Comparison of ENCODE assay signal across 8 mouse cellular contexts in genomic region chr9:78588411-78589033, GRCm38 (mm10). TPM values are rescaled to one million over a fixed set of nuclear protein-coding genes. Genes with fewer than 3 reads are reported as not detected.
DNase-seq lines count a peak whose midpoint lies in the region; ATAC-seq and TF ChIP-seq lines count a peak whose summit lies in the region.

No protein-coding gene starts in this region.

- no peaks in the 10 kb centered on the region for H3K36me3 ChIP-seq in thymus, adult 2 months (ENCODE audit: control insufficient read depth, insufficient read depth, low read length)
- 0 out of 2 replicates have a peak, but pooled peaks cover 6% of the 10 kb centered on the region for H3K36me3 ChIP-seq in embryonic facial prominence, embryonic 12.5 days
- 0 out of 2 replicates have a peak, but pooled peaks cover 9% of the 10 kb centered on the region for H3K36me3 ChIP-seq in heart, embryonic 13.5 days
- peaks cover 22% of the 10 kb centered on the region; the same call in 1 of the 2 replicates for H3K36me3 ChIP-seq in macrophage (ENCODE audit: inconsistent target)
- H3K36me3 ChIP-seq in spleen, adult 2 months (ENCODE audit: control insufficient read depth, insufficient read depth, low read length) = no peaks in the 10 kb centered on the region

- no peak for TF ChIP-seq POLR2A in thymus, adult 2 months (IDR thresholded peaks at IDR 0.05; ENCODE audit: control insufficient read depth, extremely low read depth, insufficient read depth, low read length, poor library complexity)
- TF ChIP-seq POLR2A in spleen, adult 2 months (IDR thresholded peaks at IDR 0.05; ENCODE audit: low read depth, low read length) = no peak

- H3K4me1 ChIP-seq in thymus, adult 2 months (replicated peaks; ENCODE audit: control insufficient read depth, insufficient read depth, low read length) = peaks cover 5% of the 10 kb centered on the region
- H3K4me1 ChIP-seq in embryonic facial prominence, embryonic 12.5 days = no peaks in the 10 kb centered on the region
- peaks cover 9% of the 10 kb centered on the region for H3K4me1 ChIP-seq in heart, embryonic 13.5 days
- no peaks in the 10 kb centered on the region for H3K4me1 ChIP-seq in spleen, adult 2 months (ENCODE audit: control insufficient read depth, insufficient read depth, insufficient read length)

- H3K9ac ChIP-seq in embryonic facial prominence, embryonic 12.5 days = no peak overlapping the region
- peak overlapping the region; percentile 87 for H3K9ac ChIP-seq in heart, embryonic 13.5 days

- no peaks in the 10 kb centered on the region for H3K9me3 ChIP-seq in embryonic facial prominence, embryonic 12.5 days
- H3K9me3 ChIP-seq in heart, embryonic 13.5 days = no peaks in the 10 kb centered on the region

- peaks cover 41% of the 10 kb centered on the region for H3K79me2 ChIP-seq in macrophage (ENCODE audit: inconsistent target)

- 0 out of 2 replicates have a peak, but pooled peaks have one; percentile 16 for ATAC-seq in embryonic facial prominence, embryonic 12.5 days (ENCODE audit: insufficient number of reproducible peaks, insufficient read depth, low FRiP score, low TSS enrichment)
- ATAC-seq in heart, embryonic 13.5 days (ENCODE audit: extremely low read depth, insufficient number of reproducible peaks, low FRiP score, low TSS enrichment) = no peak

- TF ChIP-seq CTCF in thymus, adult 2 months (IDR thresholded peaks at IDR 0.05; ENCODE audit: borderline replicate concordance, control insufficient read depth, extremely low read depth, insufficient read depth, low read length, poor library complexity) = no peak
- TF ChIP-seq CTCF in spleen, adult 2 months (IDR thresholded peaks at IDR 0.05; ENCODE audit: extremely low read depth, insufficient read depth, insufficient read length, insufficient replicate concordance) = no peak

- peak; percentile 30 for DNase-seq in thymus, adult 2 months
- no peak for DNase-seq in thymus, postnatal 25 days
- peak; percentile 14 to 19 for DNase-seq in kidney, postnatal 36 days
- peak; percentile 48 to 58 for DNase-seq in spleen, adult 2 months (ENCODE audit: low read depth in 1 of 2, low spot score in 2 of 2)
- no peak for DNase-seq in urinary bladder, postnatal 25 days (ENCODE audit: low spot score)

- no peaks in the 10 kb centered on the region for H3K27me3 ChIP-seq in thymus, adult 2 months (ENCODE audit: control insufficient read depth, insufficient read depth, low read length)
- no peaks in the 10 kb centered on the region for H3K27me3 ChIP-seq in embryonic facial prominence, embryonic 12.5 days
- no peaks in the 10 kb centered on the region for H3K27me3 ChIP-seq in heart, embryonic 13.5 days (replicated peaks)
- H3K27me3 ChIP-seq in spleen, adult 2 months (ENCODE audit: control insufficient read depth, insufficient read depth, low read length) = no peaks in the 10 kb centered on the region

- H3K4me2 ChIP-seq in embryonic facial prominence, embryonic 12.5 days (replicated peaks) = peak overlapping the region; percentile 58
- H3K4me2 ChIP-seq in heart, embryonic 13.5 days = peak overlapping the region; percentile 74

- H3K4me3 ChIP-seq in thymus, adult 2 months (ENCODE audit: control insufficient read depth, insufficient read depth, low read length) = no peak overlapping the region
- H3K4me3 ChIP-seq in embryonic facial prominence, embryonic 12.5 days = peak overlapping the region; percentile 70
- peak overlapping the region; percentile 68 for H3K4me3 ChIP-seq in heart, embryonic 13.5 days
- H3K4me3 ChIP-seq in macrophage (ENCODE audit: inconsistent target) = peak overlapping the region; percentile 62; the same call in 1 of the 2 replicates
- H3K4me3 ChIP-seq in spleen, adult 2 months (ENCODE audit: extremely low read depth, insufficient read depth, insufficient read length) = peak overlapping the region; percentile 49

- no peak overlapping the region for H3K27ac ChIP-seq in thymus, adult 2 months (ENCODE audit: control insufficient read depth, insufficient read depth, low read length)
- peak overlapping the region; percentile 77 for H3K27ac ChIP-seq in embryonic facial prominence, embryonic 12.5 days
- H3K27ac ChIP-seq in heart, embryonic 13.5 days (replicated peaks) = peak overlapping the region; percentile 33; the same call in 1 of the 2 replicates
- H3K27ac ChIP-seq in macrophage = peak overlapping the region; percentile 96
- H3K27ac ChIP-seq in spleen, adult 2 months (ENCODE audit: insufficient read depth, low read length) = peak overlapping the region; percentile 68; the same call in 1 of the 2 replicates

- 23% methylated on average over 10 of the region's 10 CpGs for WGBS in thymus, adult 2 months
- WGBS in embryonic facial prominence, embryonic 12.5 days = 72% methylated on average over 10 of the region's 10 CpGs
- WGBS in heart, embryonic 13.5 days = 67% methylated on average over 10 of the region's 10 CpGs
- 12% methylated on average over 10 of the region's 10 CpGs for WGBS in macrophage (ENCODE audit: missing documents)
- 16% methylated on average over 10 of the region's 10 CpGs for WGBS in spleen, adult 2 months

RNA-seq across cellular contexts. Expression of gene Slc17a5, which starts 0.7 kb away (rescaled TPM):
- polyA plus RNA-seq in thymus, adult 2 months (2012; rRNA removed) = 15.5 and 16.6 TPM in 2 replicates
- polyA plus RNA-seq in embryonic facial prominence, embryonic 12.5 days (2016; fragmentation: Nextera tagmentation; extraction: Ambion mirVana) = 14.4 and 17.4 TPM in 2 replicates
- 7.9 and 8.1 TPM in 2 replicates for polyA plus RNA-seq in heart, embryonic 13.5 days (2015; fragmentation: Nextera tagmentation; extraction: Ambion mirVana)
- 100 to 1,000 TPM in 1 of 26 experiments, 10 to 100 TPM in 25; 16.8 to 108 (median 48.4) TPM for total RNA-seq in macrophage (2018; cell fraction: chromatin; rRNA removed)
- total RNA-seq in macrophage (2018; cell fraction: cytosol; rRNA removed) = 10 to 100 TPM; 15.0 to 68.2 (median 32.7) TPM
- 100 to 1,000 TPM in 2 of 26 experiments, 10 to 100 TPM in 24; 22.2 to 122 (median 53.8) TPM for total RNA-seq in macrophage (2018; cell fraction: nucleus; rRNA removed)
- 35.7 to 56.6 TPM (median 55.8 TPM) in 3 replicates for polyA plus RNA-seq in macrophage (2018)
- polyA plus RNA-seq in spleen, adult 2 months (2012; rRNA removed) = 4.3 and 5.0 TPM in 2 replicates

RNA-seq across cellular contexts. Expression of gene Cd109, which starts 26.8 kb away (rescaled TPM):
- polyA plus RNA-seq in thymus, adult 2 months (2012; rRNA removed) = 0.17 and 0.23 TPM in 2 replicates
- polyA plus RNA-seq in embryonic facial prominence, embryonic 12.5 days (2016; fragmentation: Nextera tagmentation; extraction: Ambion mirVana) = 6.4 and 7.1 TPM in 2 replicates
- polyA plus RNA-seq in heart, embryonic 13.5 days (2015; fragmentation: Nextera tagmentation; extraction: Ambion mirVana) = 2.6 and 2.8 TPM in 2 replicates
- 10 to 100 TPM in 5 of 26 experiments, 1 to 10 TPM in 16, under 1 TPM in 5; 0.65 to 35.7 (median 4.0) TPM for total RNA-seq in macrophage (2018; cell fraction: chromatin; rRNA removed)
- total RNA-seq in macrophage (2018; cell fraction: cytosol; rRNA removed) = 1 to 10 TPM in 16 of 26 experiments, under 1 TPM in 10; 0.52 to 9.8 (median 3.1) TPM
- total RNA-seq in macrophage (2018; cell fraction: nucleus; rRNA removed) = 10 to 100 TPM in 6 of 26 experiments, 1 to 10 TPM in 17, under 1 TPM in 3; 0.63 to 16.6 (median 4.1) TPM
- 1.9 to 5.9 TPM (median 4.9 TPM) in 3 replicates for polyA plus RNA-seq in macrophage (2018)
- 0.02 TPM in 2 replicates for polyA plus RNA-seq in spleen, adult 2 months (2012; rRNA removed)

Comparison
In these comparisons a context has a peak if more than half of its experiments do, and no peak if none do; other contexts are left out.
1. DNase-seq: peak in thymus, adult 2 months (single experiment), kidney, postnatal 36 days (2 of 2) and spleen, adult 2 months (2 of 2); none in thymus, postnatal 25 days (single experiment) and urinary bladder, postnatal 25 days (single experiment).